Mouse (Mus musculus) layer of hippocampus, adult 11-12 months (tissue): ENCODE data around the gene Wipf1.
"Not testable (repeated sequence)": the region's sequence is repeated elsewhere in the genome, so short reads cannot be mapped to it uniquely, and the experiment has no call there.

Source experiments
- DNase-seq: peaks from one replicate; pipeline ENCODE4 v3.0.0; 2022; ENCODE audit warnings: low spot score

Wipf1 gene

GRCm38 (mm10) chr2:73529356-73530330 is at the start of gene Wipf1:
Wipf1 (minus strand) TSS chr2:73529734.
- DNase-seq = peak; percentile 76

DNA sequence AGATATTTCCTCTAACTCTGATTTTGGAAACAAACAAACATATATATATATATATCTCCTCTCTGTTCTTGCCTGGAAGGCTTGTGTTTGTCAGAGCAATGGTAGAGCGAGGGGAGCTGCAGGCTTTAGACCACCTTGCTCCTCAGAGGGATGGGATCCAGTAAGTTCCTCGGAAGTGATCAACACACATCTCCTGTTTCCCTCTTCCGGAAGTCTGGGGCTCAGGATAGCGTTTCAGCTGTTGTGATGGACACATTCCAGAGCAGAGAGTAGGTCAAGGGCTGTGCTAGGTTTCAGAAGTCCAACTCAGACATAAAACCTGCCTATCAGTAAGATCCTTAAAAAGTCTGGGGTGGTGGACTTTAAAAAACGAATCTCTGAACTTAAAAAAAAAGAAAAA is 49.6 kb upstream of the Wipf1 start:
- DNase-seq = no peak

DNA sequence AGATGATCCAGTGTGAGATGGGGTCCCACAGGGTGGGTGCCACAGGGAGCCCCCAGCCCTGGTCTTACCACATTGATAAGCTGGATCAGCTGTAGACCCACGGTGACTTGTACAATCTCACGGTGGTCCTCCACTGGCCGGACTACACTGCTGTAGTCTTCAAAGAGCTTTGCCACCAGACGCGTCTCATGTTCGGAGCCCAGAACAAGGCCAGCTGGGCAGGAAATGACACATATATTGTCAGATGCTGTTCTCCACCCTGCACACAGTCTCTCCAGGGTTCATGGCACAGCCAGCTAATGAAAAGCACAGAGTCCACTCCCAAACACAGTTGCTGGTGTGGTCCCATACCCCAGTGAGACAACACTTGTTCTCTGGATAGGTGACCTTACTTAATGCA is 44.9 kb upstream of the Wipf1 start:
- DNase-seq = no peak

DNA sequence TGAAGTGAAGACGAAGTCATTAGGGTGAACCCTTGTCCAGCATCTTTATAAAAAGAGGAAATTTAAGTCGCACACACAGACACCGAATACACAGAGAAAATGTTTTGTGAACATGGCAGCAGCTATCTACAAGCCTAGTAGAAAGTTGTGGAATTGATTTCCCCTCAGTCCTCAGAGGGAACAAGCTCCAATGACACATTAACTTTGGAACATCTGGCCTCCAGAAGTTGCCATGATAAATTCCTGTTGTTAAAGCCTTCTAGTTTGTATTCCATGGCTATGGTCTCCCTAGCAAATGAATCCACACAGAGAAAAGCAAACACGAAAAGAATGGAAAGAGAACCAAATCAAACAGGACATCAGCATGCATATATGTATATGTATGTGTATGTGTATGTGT is 44.0 kb upstream of the Wipf1 start:
- no peak for DNase-seq

GRCm38 (mm10) chr2:73572539-73573372 is 43.2 kb upstream of the Wipf1 start:
- DNase-seq = peak; percentile 91

GRCm38 (mm10) chr2:73571901-73572300 is 42.4 kb upstream of the Wipf1 start:
- DNase-seq = no peak

DNA sequence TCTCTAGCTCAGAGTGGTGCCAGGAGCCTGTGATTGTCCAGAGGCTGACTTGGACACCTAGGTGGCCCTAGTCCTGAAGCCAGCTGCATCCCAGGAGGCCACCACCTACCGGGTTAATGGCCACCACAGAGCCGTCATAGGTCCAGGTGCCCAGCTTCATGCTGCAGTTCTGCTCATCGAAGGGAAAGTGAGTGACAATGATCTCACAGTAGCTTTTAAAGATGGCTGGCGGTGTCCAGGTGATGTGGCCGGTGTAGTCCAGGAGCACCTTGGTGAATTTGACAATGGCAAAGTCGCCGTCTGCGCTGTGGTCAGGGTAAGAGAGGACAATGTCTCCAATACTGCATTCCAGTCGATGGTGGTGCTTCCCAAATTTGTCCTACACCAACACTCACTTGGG is 41.8 kb upstream of the Wipf1 start:
- DNase-seq = no peak

GRCm38 (mm10) chr2:73566989-73567605 is 37.6 kb upstream of the Wipf1 start:
- DNase-seq = peak; percentile 67

DNA sequence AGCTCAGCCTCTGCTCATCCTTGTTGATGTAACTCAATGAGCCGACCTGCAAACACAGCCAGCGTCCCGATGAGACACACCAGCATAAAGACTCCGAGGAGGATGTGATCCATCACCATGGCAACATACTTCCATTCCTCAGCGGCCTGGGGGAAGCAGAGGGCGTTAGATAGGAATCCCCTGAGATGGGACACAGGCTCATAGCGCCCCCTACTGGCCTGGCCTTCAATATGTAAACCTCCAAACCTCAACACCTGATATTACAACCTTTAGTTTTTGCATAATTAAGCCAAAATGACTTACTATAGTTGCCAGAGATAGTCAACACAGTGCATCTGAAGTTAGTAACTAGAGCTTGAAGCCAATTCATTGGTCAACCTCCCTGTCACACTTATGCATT is 36.6 kb upstream of the Wipf1 start:
- no peak for DNase-seq

DNA sequence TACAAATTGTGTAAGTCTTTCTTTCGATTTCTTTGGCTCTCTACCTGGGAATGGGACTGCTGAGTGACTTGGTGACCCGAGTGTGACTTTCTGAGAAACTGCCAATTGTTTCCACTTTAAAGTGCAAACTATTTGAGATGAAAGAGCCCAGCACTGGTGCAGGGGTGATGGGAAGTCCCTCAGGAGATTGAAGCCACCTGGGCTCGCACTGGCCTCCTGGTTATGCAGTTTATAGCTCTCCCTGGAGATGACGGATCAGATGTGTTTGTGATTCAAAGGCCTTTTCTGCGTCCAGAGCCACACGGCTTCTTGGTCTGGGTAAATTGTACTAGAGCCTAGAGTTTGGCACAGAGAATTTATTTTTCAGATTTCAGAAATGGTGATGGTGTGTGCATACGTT is 34.2 kb upstream of the Wipf1 start:
- no peak for DNase-seq

GRCm38 (mm10) chr2:73562656-73563055 is 33.1 kb upstream of the Wipf1 start:
- no peak for DNase-seq

GRCm38 (mm10) chr2:73561665-73562063 is 32.1 kb upstream of the Wipf1 start:
- DNase-seq = no peak

- DNase-seq = no peak
These were observed 31.5 kb upstream of the Wipf1 start for GRCm38 (mm10) chr2:73560899-73561664.

- DNase-seq = no peak
These were observed 30.9 kb upstream of the Wipf1 start for GRCm38 (mm10) chr2:73560445-73560844.

DNA sequence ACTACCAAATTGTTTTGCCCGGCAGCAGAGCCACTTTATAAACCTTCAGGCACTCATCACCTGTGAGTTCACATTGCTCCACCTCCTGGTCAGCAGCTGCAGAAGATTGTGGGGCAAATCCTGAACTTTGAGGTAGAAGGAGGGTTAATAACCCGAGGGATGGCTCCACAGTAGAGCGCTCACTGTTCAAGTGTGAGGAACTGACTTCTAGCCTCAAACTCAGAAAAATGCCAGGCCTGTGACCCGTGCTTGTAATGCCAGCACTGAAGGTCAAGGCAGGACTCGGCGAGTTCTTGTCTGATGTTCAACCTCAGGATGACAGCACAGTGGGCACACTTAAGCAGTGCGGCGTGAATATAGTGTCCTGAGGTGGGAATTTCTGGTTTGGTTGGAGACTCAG is 28.4 kb upstream of the Wipf1 start:
- DNase-seq = no peak

DNA sequence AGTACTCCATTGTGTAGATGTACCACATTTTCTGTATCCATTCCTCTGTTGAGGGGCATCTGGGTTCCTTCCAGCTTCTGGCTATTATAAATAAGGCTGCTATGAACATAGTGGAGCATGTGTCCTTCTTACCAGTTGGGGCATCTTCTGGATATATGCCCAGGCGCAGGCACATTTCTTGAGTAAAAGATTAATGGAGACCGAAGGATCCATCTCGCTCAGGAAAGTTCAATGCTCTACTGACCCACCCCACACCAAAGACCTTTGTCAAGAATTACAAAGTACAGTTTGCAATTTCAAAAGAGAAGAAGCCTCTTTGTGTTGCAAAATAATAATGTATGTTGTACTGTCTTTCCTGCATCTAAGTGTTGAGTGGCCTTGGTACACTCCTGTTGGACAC is 27.5 kb upstream of the Wipf1 start:
- not testable (repeated sequence) for DNase-seq

GRCm38 (mm10) chr2:73554389-73554788 is 24.9 kb upstream of the Wipf1 start:
- no peak for DNase-seq

DNA sequence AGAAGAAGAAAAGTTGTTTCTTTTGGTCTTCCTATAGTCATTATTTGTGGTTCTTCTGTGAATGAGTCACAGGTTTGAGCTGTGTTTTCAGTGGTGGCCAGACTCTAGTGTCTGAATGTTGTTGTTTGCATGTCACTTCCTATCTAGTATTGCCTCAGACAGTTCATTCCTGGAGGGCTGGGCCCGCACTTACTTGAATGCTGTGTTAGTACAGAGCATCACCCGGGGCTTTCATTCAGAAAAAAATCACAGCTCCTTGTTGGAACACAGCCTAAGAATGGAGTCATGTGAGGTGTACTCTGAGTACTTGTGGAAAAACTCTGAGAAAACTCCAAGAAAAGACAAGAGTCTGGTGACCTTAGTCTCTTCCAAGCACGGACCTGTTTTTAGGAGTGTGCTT is 23.4 kb upstream of the Wipf1 start:
- no peak for DNase-seq

DNA sequence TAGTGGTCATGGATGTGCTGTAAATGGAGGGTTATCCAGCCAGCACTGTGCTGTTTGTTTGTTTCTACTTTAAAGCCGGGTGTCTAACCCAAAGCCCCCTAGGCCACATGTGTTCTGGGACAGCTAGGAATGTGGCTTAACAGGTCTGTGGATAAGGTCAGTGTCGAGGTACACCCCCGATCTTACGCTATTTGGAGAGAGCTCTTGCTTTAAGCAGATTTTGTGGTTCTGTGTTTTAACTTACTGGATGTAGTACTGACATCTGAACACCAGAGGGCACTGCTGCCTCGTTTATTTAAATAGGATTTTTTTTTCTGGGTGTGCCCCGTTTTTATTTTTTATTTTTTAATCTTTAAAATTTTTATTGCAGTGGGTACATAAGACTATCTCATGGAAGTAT is 21.2 kb upstream of the Wipf1 start:
- peak; percentile 58 for DNase-seq

DNA sequence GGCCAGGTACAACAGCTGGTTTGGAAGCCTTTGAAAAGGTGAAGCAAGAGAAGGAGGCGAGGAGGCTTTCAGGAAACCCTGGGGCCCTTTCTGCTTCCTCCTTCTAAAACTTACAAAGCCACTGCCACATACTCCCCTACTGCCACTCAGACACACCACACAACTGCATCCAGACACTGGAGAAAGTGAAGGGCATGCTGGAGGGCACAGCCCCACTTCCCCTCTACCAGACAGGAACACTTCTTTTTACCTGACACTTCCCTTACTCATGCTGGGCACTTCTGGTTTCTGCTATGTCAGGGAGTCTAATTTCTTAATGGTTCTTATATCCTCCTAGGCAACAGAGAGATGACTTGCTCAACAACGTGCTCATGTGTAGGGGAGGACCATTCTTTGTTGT is 19.0 kb upstream of the Wipf1 start:
- no peak for DNase-seq

DNA sequence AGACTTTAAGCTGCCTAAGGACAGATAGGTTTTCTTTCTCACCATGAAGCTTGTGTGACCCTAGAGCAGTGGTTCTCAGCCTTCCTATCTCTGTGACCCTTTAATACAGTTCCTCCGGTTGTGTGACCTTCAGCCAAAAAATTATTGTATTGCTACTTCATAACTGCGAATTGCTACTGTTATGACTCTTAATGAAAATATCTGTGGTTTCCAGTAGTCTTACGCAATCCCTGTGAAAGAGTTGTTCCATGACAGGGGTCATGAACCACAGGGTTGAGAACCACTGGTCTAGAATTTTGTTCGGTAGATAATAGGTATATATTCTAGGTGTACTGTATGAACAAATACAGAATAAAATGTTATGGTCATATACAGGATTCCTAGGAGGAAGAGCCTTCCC is 17.7 kb upstream of the Wipf1 start:
- DNase-seq = no peak

- no peak for DNase-seq
These were observed 16.0 kb upstream of the Wipf1 start for GRCm38 (mm10) chr2:73545556-73545955.
